Mouse (Mus musculus): ENCODE measurements around the gene Kif3c. TPM values are rescaled to one million over a fixed set of nuclear protein-coding genes. Genes with fewer than 3 reads are reported as not detected.

Kif3c gene
- polyA plus RNA-seq (2015; fragmentation: Nextera tagmentation; extraction: Ambion mirVana), result 64.2 and 70.4 TPM in 2 replicates

- peaks cover 23% of the 10 kb centered on the region for H3K36me3 ChIP-seq (ENCODE audit: poor library complexity, severe bottlenecking)
- H3K27me3 ChIP-seq, result no peaks in the 10 kb centered on the region
- WGBS, result 7% methylated on average over 46 of the region's 48 CpGs
- ATAC-seq, result peak; percentile 96
- H3K4me2 ChIP-seq, result peak within 1 kb of the TSS; percentile 92
- H3K4me1 ChIP-seq, result peaks cover 41% of the 10 kb centered on the region
- peak within 1 kb of the TSS; percentile 96 for H3K9ac ChIP-seq
- H3K9me3 ChIP-seq (replicated peaks), result peaks cover 6% of the 10 kb centered on the region
- H3K4me3 ChIP-seq, result peak within 1 kb of the TSS; percentile 76
- peak within 1 kb of the TSS; percentile 90 for H3K27ac ChIP-seq
Observed at GRCm38 (mm10) chr12:3364508-3365448, at the start of gene Kif3c. Gene Kif3c, plus strand, starts transcription at chr12:3365132.

GRCm38 (mm10) chr12:3316083-3316482, 48.8 kb upstream of the Kif3c start:
- no peak overlapping the region for H3K4me2 ChIP-seq
- WGBS, result 58% methylated on average over 2 of the region's 2 CpGs
- H3K36me3 ChIP-seq (ENCODE audit: poor library complexity, severe bottlenecking), result no peaks in the 10 kb centered on the region
- no peak for ATAC-seq
- no peaks in the 10 kb centered on the region for H3K4me1 ChIP-seq
- H3K4me3 ChIP-seq, result no peak overlapping the region
- H3K27me3 ChIP-seq, result no peaks in the 10 kb centered on the region
- H3K9me3 ChIP-seq (replicated peaks), result no peaks in the 10 kb centered on the region
- H3K27ac ChIP-seq, result no peak overlapping the region
- no peak overlapping the region for H3K9ac ChIP-seq

GRCm38 (mm10) chr12:3316937-3317336, 48.0 kb upstream of the Kif3c start:
- Histone ChIP-seq H3K4me3 (no peak overlapping the region), H3K4me2 (no peak overlapping the region), H3K9me3 (replicated peaks) (no peaks in the 10 kb centered on the region), H3K27me3 (no peaks in the 10 kb centered on the region), H3K27ac (no peak overlapping the region), H3K9ac (no peak overlapping the region), H3K36me3 (ENCODE audit: poor library complexity, severe bottlenecking) (no peaks in the 10 kb centered on the region), H3K4me1 (no peaks in the 10 kb centered on the region)
- ATAC-seq, result no peak
- WGBS, result 66% methylated on average over 3 of the region's 3 CpGs

GRCm38 (mm10) chr12:3319377-3319776, 45.6 kb upstream of the Kif3c start:
- H3K27me3 ChIP-seq, result no peaks in the 10 kb centered on the region
- WGBS, result 76% methylated on average over 4 of the region's 4 CpGs
- H3K4me3 ChIP-seq, result no peak overlapping the region
- no peak overlapping the region for H3K27ac ChIP-seq
- no peaks in the 10 kb centered on the region for H3K9me3 ChIP-seq (replicated peaks)
- H3K4me1 ChIP-seq, result no peaks in the 10 kb centered on the region
- H3K36me3 ChIP-seq (ENCODE audit: poor library complexity, severe bottlenecking), result no peaks in the 10 kb centered on the region
- no peak for ATAC-seq
- no peak overlapping the region for H3K4me2 ChIP-seq
- H3K9ac ChIP-seq, result no peak overlapping the region

GRCm38 (mm10) chr12:3323241-3323640, 41.7 kb upstream of the Kif3c start:
- Histone ChIP-seq H3K4me3 (no peak overlapping the region), H3K36me3 (ENCODE audit: poor library complexity, severe bottlenecking) (no peaks in the 10 kb centered on the region), H3K4me1 (no peaks in the 10 kb centered on the region), H3K27me3 (no peaks in the 10 kb centered on the region), H3K9ac (no peak overlapping the region), H3K9me3 (replicated peaks) (no peaks in the 10 kb centered on the region), H3K27ac (no peak overlapping the region), H3K4me2 (no peak overlapping the region)
- no peak for ATAC-seq
- WGBS, result 81% methylated on average over 6 of the region's 6 CpGs

GRCm38 (mm10) chr12:3325232-3325631, 39.7 kb upstream of the Kif3c start:
- ATAC-seq, result no peak
- Histone ChIP-seq H3K27me3 (no peaks in the 10 kb centered on the region), H3K4me1 (no peaks in the 10 kb centered on the region), H3K4me3 (no peak overlapping the region), H3K36me3 (ENCODE audit: poor library complexity, severe bottlenecking) (no peaks in the 10 kb centered on the region), H3K9ac (no peak overlapping the region), H3K9me3 (replicated peaks) (no peaks in the 10 kb centered on the region), H3K4me2 (no peak overlapping the region), H3K27ac (no peak overlapping the region)
- 92% methylated on average over 2 of the region's 2 CpGs for WGBS

- Histone ChIP-seq H3K27me3 (no peaks in the 10 kb centered on the region), H3K27ac (no peak overlapping the region), H3K36me3 (ENCODE audit: poor library complexity, severe bottlenecking) (no peaks in the 10 kb centered on the region), H3K9ac (no peak overlapping the region), H3K4me2 (no peak overlapping the region), H3K4me3 (no peak overlapping the region), H3K4me1 (no peaks in the 10 kb centered on the region), H3K9me3 (replicated peaks) (no peaks in the 10 kb centered on the region; the same call in 1 of the 2 replicates)
- WGBS, result 83% methylated on average over 4 of the region's 4 CpGs
- ATAC-seq, result no peak
Observed at GRCm38 (mm10) chr12:3329677-3330076, 35.3 kb upstream of the Kif3c start.

- H3K36me3 ChIP-seq (ENCODE audit: poor library complexity, severe bottlenecking), result no peaks in the 10 kb centered on the region
- H3K27ac ChIP-seq, result no peak overlapping the region
- H3K9me3 ChIP-seq (replicated peaks), result 0 out of 2 replicates have a peak, but pooled peaks cover 4% of the 10 kb centered on the region
Observed at GRCm38 (mm10) chr12:3338931-3339330, 26.0 kb upstream of the Kif3c start.

GRCm38 (mm10) chr12:3344155-3344554, 20.8 kb upstream of the Kif3c start:
- 87% methylated on average over 2 of the region's 2 CpGs for WGBS
- ATAC-seq, result no peak
- Histone ChIP-seq H3K9ac (no peak overlapping the region), H3K4me3 (no peak overlapping the region), H3K27ac (no peak overlapping the region), H3K4me1 (no peaks in the 10 kb centered on the region), H3K36me3 (ENCODE audit: poor library complexity, severe bottlenecking) (no peaks in the 10 kb centered on the region), H3K4me2 (no peak overlapping the region), H3K9me3 (replicated peaks) (0 out of 2 replicates have a peak, but pooled peaks cover 4% of the 10 kb centered on the region), H3K27me3 (no peaks in the 10 kb centered on the region)

More at GRCm38 (mm10) chr12:3338931-3339330, 26.0 kb upstream of the Kif3c start:
- Histone ChIP-seq H3K9ac (no peak overlapping the region), H3K4me1 (no peaks in the 10 kb centered on the region), H3K4me3 (no peak overlapping the region), H3K27me3 (no peaks in the 10 kb centered on the region), H3K4me2 (no peak overlapping the region)
- 86% methylated on average over 1 of the region's 1 CpGs for WGBS
- ATAC-seq, result no peak

- Histone ChIP-seq H3K4me2 (no peak overlapping the region), H3K27me3 (no peaks in the 10 kb centered on the region), H3K9ac (no peak overlapping the region), H3K9me3 (replicated peaks) (no peaks in the 10 kb centered on the region), H3K4me3 (no peak overlapping the region), H3K4me1 (no peaks in the 10 kb centered on the region), H3K27ac (no peak overlapping the region), H3K36me3 (ENCODE audit: poor library complexity, severe bottlenecking) (no peaks in the 10 kb centered on the region)
- ATAC-seq, result no peak
- WGBS, result 93% methylated on average over 5 of the region's 5 CpGs
Observed at GRCm38 (mm10) chr12:3345038-3345437, 19.9 kb upstream of the Kif3c start.

- Histone ChIP-seq H3K27me3 (no peaks in the 10 kb centered on the region), H3K27ac (no peak overlapping the region), H3K4me2 (no peak overlapping the region), H3K9ac (no peak overlapping the region), H3K4me1 (no peaks in the 10 kb centered on the region), H3K4me3 (no peak overlapping the region), H3K36me3 (ENCODE audit: poor library complexity, severe bottlenecking) (no peaks in the 10 kb centered on the region), H3K9me3 (replicated peaks) (no peaks in the 10 kb centered on the region)
- no peak for ATAC-seq
Observed at GRCm38 (mm10) chr12:3347682-3348081, 17.2 kb upstream of the Kif3c start.

GRCm38 (mm10) chr12:3349387-3349786, 15.5 kb upstream of the Kif3c start:
- Histone ChIP-seq H3K27ac (no peak overlapping the region), H3K9ac (no peak overlapping the region), H3K27me3 (no peaks in the 10 kb centered on the region), H3K36me3 (ENCODE audit: poor library complexity, severe bottlenecking) (no peaks in the 10 kb centered on the region), H3K4me1 (no peaks in the 10 kb centered on the region), H3K9me3 (replicated peaks) (no peaks in the 10 kb centered on the region), H3K4me2 (no peak overlapping the region), H3K4me3 (no peak overlapping the region)
- no peak for ATAC-seq
- WGBS, result 78% methylated on average over 3 of the region's 3 CpGs
